Mouse (Mus musculus) heart, embryonic 13.5 days (tissue): ENCODE measurements around the gene Car14. TPM values are rescaled to one million over a fixed set of nuclear protein-coding genes. Genes with fewer than 3 reads are reported as not detected.

Experiments used
- ATAC-seq: fragments of 200-750 bp; cut with Nextera tagmentation; 2 replicates; pipeline ENCODE4 v1.8.0; 2017; ENCODE audit warnings: moderate TSS enrichment; ENCODE audit not compliant: insufficient number of reproducible peaks, low FRiP score, low TSS enrichment; ENCODE audit errors: extremely low read depth
- H3K27ac ChIP-seq: fragments of 300-500 bp; sonication (generic); replicated peaks from 2 replicates; pipeline ENCODE4 v1.5.1; 2015; ENCODE audit warnings: moderate library complexity, mild to moderate bottlenecking, inconsistent platforms
- H3K27me3 ChIP-seq: fragments of 300-500 bp; sonication (generic); replicated peaks from 2 replicates; pipeline ENCODE4 v1.6.1; 2015; ENCODE audit warnings: mild to moderate bottlenecking, inconsistent platforms
- H3K36me3 ChIP-seq: fragments of 300-500 bp; sonication (generic); 2 replicates; pipeline ENCODE4 v1.6.1; 2015; ENCODE audit warnings: mild to moderate bottlenecking, inconsistent platforms
- H3K4me1 ChIP-seq: fragments of 300-500 bp; sonication (generic); 2 replicates; pipeline ENCODE4 v1.6.1; 2015; ENCODE audit warnings: inconsistent platforms
- H3K4me2 ChIP-seq: fragments of 300-500 bp; sonication (generic); 2 replicates; pipeline ENCODE4 v1.6.1; 2015; ENCODE audit warnings: inconsistent platforms, mild to moderate bottlenecking, moderate library complexity
- H3K4me3 ChIP-seq: fragments of 300-500 bp; sonication (generic); 2 replicates; pipeline ENCODE4 v1.5.1; 2015; ENCODE audit warnings: moderate library complexity, mild to moderate bottlenecking, inconsistent platforms
- H3K9ac ChIP-seq: fragments of 300-500 bp; sonication (generic); 2 replicates; pipeline ENCODE4 v1.6.1; 2015; ENCODE audit warnings: inconsistent platforms, mild to moderate bottlenecking, moderate library complexity
- H3K9me3 ChIP-seq: fragments of 300-500 bp; sonication (generic); 2 replicates; pipeline ENCODE4 v1.6.1; 2016; ENCODE audit warnings: inconsistent platforms
- WGBS: fragments of 180-500 bp; shearing (Covaris S2); methylation state at CpG from one replicate; pipeline ENCODE4 v1.1.7; 2015; ENCODE audit warnings: mixed read lengths; 5-methylcytosine and 5-hydroxymethylcytosine counted together
- polyA plus RNA-seq: library from polyadenylated mRNA; unstranded; fragments of >200 nt; fragmentation: Nextera tagmentation; extraction: Ambion mirVana; gene quantifications from 2 replicates; pipeline ENCODE4 v1.2.1, GENCODE M21; 2015

Car14 gene
- polyA plus RNA-seq, 1 experiment from 2014 or later = 26.1 TPM

DNA sequence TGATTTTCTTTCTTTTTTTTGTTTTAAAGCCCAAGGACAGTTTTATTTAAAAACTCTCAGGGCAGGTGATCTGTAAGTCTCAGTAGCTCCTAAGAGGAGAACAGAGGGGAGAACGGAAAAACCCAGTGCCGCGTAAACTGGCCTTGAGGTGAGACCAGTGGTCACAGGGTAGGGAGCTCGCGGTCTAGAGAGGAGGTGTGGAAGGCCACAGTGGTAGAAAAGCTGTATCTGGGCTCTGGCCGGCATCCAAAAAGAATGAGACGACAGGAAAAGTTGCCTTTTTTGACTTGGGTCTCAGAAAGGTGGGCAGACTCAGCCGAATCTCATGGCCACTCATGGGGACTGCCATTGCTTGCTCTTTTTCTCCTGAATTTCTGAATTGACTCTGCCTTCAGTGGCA, 33.7 kb upstream of the Car14 start:
- Histone ChIP-seq H3K9me3 (no peaks in the 10 kb centered on the region), H3K36me3 (peaks cover 96% of the 10 kb centered on the region), H3K27me3 (no peaks in the 10 kb centered on the region), H3K27ac (no peak overlapping the region), H3K4me1 (no peaks in the 10 kb centered on the region), H3K4me2 (no peak overlapping the region), H3K9ac (no peak overlapping the region), H3K4me3 (no peak overlapping the region)
- 95% methylated on average over 8 of the region's 8 CpGs for WGBS
- no peak for ATAC-seq

DNA sequence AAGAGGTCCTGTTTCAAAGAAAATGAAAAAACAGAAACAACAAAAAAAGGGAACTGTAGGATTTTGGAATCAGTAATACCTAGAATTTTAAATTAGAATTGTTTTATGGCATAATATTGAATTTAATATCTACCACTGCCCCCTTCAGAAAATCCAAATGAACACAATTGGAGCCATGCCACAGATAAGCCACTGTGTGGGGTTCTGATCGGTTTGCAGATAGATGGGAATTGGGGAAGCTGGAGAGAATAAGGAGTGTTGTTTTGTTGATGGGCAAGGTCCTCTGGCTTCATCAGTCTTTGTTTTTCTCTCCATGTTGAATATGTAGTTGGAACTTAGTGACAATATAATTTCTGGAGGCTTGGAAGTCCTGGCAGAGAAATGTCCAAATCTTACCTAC, 30.0 kb upstream of the Car14 start:
- H3K27me3 ChIP-seq = no peaks in the 10 kb centered on the region
- no peak for ATAC-seq
- H3K36me3 ChIP-seq = peaks cover 59% of the 10 kb centered on the region
- H3K9me3 ChIP-seq = no peaks in the 10 kb centered on the region
- no peak overlapping the region for H3K9ac ChIP-seq
- H3K27ac ChIP-seq = no peak overlapping the region
- H3K4me3 ChIP-seq = no peak overlapping the region
- 80% methylated on average over 1 of the region's 1 CpGs for WGBS
- no peak overlapping the region for H3K4me2 ChIP-seq
- peaks cover 27% of the 10 kb centered on the region for H3K4me1 ChIP-seq

DNA sequence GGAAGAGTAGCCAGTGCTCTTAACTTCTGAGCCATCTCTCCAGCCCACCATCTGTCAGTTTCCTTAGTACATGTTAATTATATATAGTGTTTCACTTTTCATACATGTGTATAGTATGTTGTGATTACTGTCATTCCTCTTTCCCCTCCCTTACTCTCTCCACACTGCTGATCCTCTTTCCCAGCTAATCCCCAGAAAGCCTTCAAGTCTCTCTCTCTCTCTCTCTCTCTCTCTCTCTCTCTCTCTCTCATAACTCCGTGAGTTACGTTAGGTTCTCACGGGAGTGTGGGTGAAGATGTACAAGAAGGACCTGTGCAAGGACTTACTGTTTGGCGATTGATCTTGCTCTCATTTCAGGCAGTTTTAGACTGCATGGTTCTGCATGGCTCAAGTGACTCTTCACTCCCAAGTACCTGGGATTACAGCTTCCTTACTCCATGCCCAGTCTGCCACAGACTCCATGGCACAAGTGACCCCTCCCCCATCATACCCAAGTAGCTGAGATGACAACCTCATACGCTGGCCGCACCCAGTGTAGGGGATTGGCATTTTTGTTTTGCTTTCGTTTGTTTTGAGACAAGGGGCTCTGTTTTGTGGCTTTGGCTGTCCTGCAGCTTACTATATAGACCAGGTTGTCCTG, 28.7 kb upstream of the Car14 start:
- Histone ChIP-seq H3K27ac (no peak overlapping the region), H3K4me2 (no peak overlapping the region), H3K9me3 (no peaks in the 10 kb centered on the region), H3K27me3 (no peaks in the 10 kb centered on the region), H3K4me3 (no peak overlapping the region), H3K36me3 (peaks cover 47% of the 10 kb centered on the region), H3K9ac (no peak overlapping the region), H3K4me1 (peaks cover 31% of the 10 kb centered on the region)
- ATAC-seq = no peak
- WGBS = 88% methylated on average over 7 of the region's 7 CpGs

DNA sequence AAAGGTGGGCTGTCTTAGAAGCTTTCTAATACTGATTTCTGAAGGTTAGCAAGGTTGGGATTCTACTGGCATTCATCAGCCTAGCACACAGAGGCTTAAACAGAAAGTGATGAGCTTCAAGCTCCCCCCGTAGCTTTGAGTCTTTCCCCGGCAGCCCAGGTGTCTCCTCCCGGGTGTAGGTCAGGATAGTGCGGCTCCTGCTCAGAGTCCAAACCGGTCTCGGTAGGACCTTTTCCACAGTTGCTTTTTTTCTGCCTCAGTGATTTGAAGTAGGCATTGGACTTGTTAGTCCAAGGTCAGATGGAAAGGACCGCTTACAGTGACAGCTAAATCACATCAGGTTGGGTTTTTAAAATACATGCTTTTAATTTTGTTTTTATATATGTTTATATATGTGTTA, 28.1 kb upstream of the Car14 start:
- Histone ChIP-seq H3K36me3 (peaks cover 41% of the 10 kb centered on the region), H3K4me1 (peaks cover 34% of the 10 kb centered on the region), H3K27ac (no peak overlapping the region), H3K9me3 (no peaks in the 10 kb centered on the region), H3K4me3 (no peak overlapping the region), H3K27me3 (no peaks in the 10 kb centered on the region), H3K9ac (no peak overlapping the region), H3K4me2 (no peak overlapping the region)
- WGBS = 89% methylated on average over 7 of the region's 7 CpGs
- no peak for ATAC-seq

DNA sequence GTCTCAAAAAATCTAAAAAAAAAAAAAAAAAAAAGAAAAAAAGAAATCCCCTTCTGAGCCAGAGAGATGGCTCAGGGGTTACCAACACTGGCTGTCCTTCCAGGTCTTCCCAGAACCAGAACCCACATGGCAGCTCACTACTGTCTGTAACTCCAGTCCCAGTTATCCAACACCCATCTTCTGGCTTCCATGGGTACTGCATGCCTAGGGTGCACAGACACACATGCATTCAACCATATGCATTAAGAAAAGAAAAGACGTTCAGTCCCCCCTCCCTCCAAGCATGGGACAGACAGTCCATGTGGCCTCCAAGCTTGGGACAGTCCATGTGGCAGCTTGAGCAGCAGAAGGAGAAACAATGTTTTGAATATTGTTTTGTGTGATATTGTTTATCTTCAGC, 27.7 kb upstream of the Car14 start:
- Histone ChIP-seq H3K4me2 (no peak overlapping the region), H3K27ac (no peak overlapping the region), H3K9me3 (no peaks in the 10 kb centered on the region), H3K36me3 (peaks cover 37% of the 10 kb centered on the region), H3K4me1 (peaks cover 34% of the 10 kb centered on the region), H3K4me3 (no peak overlapping the region), H3K27me3 (no peaks in the 10 kb centered on the region), H3K9ac (no peak overlapping the region)
- 62% methylated on average over 1 of the region's 1 CpGs for WGBS
- ATAC-seq = no peak

DNA sequence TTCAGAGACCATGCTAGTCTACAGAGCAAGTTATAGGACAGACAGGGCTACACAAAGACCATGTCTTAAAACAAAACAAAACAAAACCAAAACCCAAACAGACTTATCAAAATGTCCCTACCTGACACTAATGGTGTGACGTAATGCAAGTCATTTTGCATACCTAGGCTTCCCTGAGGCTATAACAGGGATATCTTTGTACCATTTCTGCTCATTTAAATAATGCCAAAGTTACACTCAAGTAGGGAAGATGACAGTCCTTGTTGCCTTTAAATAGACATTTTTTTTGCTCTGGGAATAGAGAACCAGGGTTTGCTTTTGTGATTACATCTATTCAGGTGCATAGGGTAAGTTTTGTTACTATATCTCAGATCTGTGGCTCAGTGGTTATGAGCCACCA, 27.0 kb upstream of the Car14 start:
- ATAC-seq = no peak
- Histone ChIP-seq H3K9me3 (no peaks in the 10 kb centered on the region), H3K27me3 (no peaks in the 10 kb centered on the region), H3K4me1 (peaks cover 34% of the 10 kb centered on the region), H3K27ac (no peak overlapping the region), H3K4me2 (peak overlapping the region; percentile 83), H3K9ac (no peak overlapping the region), H3K36me3 (peaks cover 30% of the 10 kb centered on the region), H3K4me3 (no peak overlapping the region; the same call in 1 of the 2 replicates)
- WGBS = 92% methylated on average over 1 of the region's 1 CpGs

GRCm38 (mm10) chr3:95930471-95930789, 25.9 kb upstream of the Car14 start:
- H3K9me3 ChIP-seq = no peaks in the 10 kb centered on the region
- peaks cover 22% of the 10 kb centered on the region for H3K36me3 ChIP-seq
- peak overlapping the region; percentile 90 for H3K4me3 ChIP-seq
- no peak for ATAC-seq
- H3K27ac ChIP-seq = peak overlapping the region; percentile 88
- no peaks in the 10 kb centered on the region for H3K27me3 ChIP-seq
- WGBS = 0% methylated on average over 5 of the region's 5 CpGs
- peak overlapping the region; percentile 98 for H3K9ac ChIP-seq
- H3K4me2 ChIP-seq = peak overlapping the region; percentile 83
- H3K4me1 ChIP-seq = peaks cover 34% of the 10 kb centered on the region

DNA sequence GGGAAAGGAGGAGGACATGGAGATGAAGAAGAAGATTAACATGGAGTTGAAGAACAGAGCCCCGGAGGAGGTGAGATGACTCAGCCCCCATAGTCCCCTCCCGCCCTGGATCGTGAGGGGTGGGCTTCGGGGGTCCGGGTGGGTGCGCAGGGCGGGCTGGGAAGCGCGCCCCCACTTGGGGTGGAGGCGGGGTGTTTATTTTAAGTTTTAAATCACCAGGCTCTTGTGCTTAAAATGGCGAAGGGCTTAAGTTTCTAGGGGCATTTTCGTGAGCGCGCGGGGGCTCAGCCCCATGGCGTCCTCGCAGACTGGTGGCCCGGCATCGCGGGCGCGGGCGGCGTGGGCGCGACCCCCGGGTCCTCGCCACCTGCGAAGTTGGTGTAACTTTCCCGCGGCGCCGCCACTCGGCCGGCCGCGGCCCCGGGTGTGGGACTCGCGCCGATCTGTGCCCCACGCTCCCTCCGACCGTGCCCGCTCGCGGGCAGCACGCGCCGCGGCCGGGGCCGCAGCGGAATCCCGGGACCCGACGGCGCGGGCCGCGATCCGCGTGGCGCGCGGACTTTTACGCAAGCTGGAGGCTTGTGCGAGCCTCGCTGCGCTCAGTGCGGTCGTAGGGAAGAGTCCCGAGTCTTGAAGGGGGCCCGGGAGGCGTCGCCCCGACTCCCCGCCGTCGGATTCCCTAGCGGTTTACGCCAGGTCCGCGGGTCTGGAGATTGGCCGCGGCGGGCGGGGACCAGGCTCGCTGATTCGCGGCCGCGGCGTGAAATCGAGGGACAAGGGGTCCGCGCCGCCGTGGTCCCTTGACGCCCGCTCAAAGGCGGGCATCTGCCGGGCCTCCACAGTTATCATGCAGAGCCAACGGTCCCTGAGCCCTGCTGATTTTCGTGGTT, 25.3 kb upstream of the Car14 start:
- Histone ChIP-seq H3K27ac (peak overlapping the region; percentile 88), H3K9ac (peak overlapping the region; percentile 98), H3K9me3 (no peaks in the 10 kb centered on the region), H3K36me3 (peaks cover 16% of the 10 kb centered on the region), H3K4me1 (peaks cover 34% of the 10 kb centered on the region), H3K27me3 (no peaks in the 10 kb centered on the region), H3K4me3 (peak overlapping the region; percentile 90), H3K4me2 (peak overlapping the region; percentile 83)
- WGBS = under 1% methylated on average over 105 of the region's 105 CpGs
- no peak; the same call in 1 of the 2 replicates for ATAC-seq

GRCm38 (mm10) chr3:95928658-95929503, 24.4 kb upstream of the Car14 start, which contains the start of gene Anp32e:
Gene Anp32e, plus strand, starts transcription at chr3:95929246.
- ATAC-seq = peak; percentile 99
- WGBS = under 1% methylated on average over 49 of the region's 49 CpGs

GRCm38 (mm10) chr3:95928261-95928657, 23.8 kb upstream of the Car14 start:
- Histone ChIP-seq H3K27me3 (no peaks in the 10 kb centered on the region), H3K4me2 (peak overlapping the region; percentile 83), H3K9ac (peak overlapping the region; percentile 82), H3K4me1 (peaks cover 34% of the 10 kb centered on the region), H3K36me3 (peaks cover under 1% of the 10 kb centered on the region; the same call in 1 of the 2 replicates), H3K4me3 (peak overlapping the region; percentile 90), H3K9me3 (no peaks in the 10 kb centered on the region), H3K27ac (peak overlapping the region; percentile 87)
- WGBS = 52% methylated on average over 6 of the region's 6 CpGs
- no peak for ATAC-seq

More at GRCm38 (mm10) chr3:95928658-95929503, 24.4 kb upstream of the Car14 start, which contains the start of gene Anp32e:
- Histone ChIP-seq H3K4me1 (peaks cover 34% of the 10 kb centered on the region), H3K36me3 (peaks cover 6% of the 10 kb centered on the region), H3K27ac (peak within 1 kb of the TSS; percentile 88), H3K4me2 (peak within 1 kb of the TSS; percentile 83), H3K9me3 (no peaks in the 10 kb centered on the region), H3K4me3 (peak within 1 kb of the TSS; percentile 90), H3K9ac (peak within 1 kb of the TSS; percentile 98), H3K27me3 (no peaks in the 10 kb centered on the region)

DNA sequence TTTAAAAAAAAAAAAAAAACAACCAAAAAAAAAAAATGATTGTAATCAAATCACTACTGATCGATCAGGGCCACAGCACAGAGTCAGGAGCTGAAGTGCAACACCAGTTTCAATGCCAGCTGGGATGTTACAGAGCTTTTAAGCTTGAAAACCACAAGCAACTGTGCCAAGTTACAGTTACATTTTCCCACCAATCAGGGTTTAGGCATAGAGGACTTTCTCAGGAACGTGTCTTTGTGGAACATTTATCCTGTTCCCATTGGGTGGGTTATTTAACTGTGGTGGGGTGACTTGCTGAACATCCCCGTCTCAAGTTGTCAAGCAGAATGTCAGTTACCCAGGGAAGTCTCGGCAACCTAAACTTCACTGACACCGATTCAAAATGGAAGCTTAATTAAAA, 20.6 kb upstream of the Car14 start:
- 71% methylated on average over 5 of the region's 5 CpGs for WGBS
- Histone ChIP-seq H3K4me1 (peaks cover 16% of the 10 kb centered on the region), H3K9ac (no peak overlapping the region), H3K27ac (no peak overlapping the region), H3K9me3 (no peaks in the 10 kb centered on the region), H3K4me2 (no peak overlapping the region), H3K36me3 (no peaks in the 10 kb centered on the region), H3K27me3 (no peaks in the 10 kb centered on the region), H3K4me3 (no peak overlapping the region)
- no peak for ATAC-seq
